Comparison of ENCODE assay signal across 8 mouse cellular contexts in the genomic region with DNA sequence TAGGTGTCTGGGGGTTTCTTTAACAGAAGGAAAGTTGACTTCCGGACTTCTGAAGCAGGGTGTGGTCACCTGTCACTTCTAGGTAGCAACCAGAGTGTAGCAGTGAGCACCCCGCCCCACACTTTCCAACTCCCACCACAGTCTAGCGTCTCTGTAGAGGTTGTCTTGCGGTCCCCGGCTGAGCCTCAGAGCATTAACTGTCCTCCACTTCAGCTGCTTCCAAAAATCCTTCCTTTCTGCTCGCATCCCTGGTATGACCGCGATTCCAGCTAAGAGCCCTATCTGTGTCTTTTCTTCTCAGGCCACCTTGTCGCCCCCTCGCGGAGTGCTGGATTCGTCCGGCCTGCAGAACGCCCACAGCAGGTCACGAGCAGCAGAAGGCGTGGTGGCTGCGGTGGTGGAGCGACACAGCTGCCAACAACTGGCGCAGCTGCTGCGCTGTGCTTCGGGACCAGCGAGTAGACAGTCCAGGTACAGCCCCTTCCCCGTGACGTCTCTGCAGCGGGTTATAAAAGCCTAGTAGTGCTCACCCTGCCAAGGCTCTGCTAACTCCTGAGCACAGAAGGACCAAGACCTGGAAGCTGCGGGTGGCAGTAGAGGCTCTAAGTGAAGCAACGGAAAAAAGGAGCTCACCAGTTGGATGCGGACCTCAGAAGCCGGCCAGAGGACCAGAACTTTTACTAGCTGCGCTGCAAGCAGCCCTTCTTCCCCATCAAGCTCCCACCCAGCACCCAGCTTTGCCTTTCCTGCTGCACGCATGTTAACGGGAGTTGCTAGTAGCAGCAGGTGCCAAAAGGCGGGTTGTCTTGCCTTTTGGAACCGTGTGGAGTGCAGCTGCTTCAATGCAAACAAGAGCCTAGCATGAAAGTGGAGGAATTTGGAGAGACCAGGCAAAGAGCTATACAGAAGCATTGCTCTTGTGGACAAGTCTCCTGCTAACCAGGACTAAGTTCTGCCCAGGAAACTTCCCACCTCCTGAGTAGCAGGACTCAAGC. TPM values are rescaled to one million over a fixed set of nuclear protein-coding genes. Genes with fewer than 3 reads are reported as not detected.
DNase-seq lines count a peak whose midpoint lies in the region; ATAC-seq lines count a peak whose summit lies in the region.

No protein-coding gene starts in this region.

- H3K27me3 ChIP-seq in embryonic facial prominence, embryonic 12.5 days, result peaks cover 54% of the 10 kb centered on the region
- H3K27me3 ChIP-seq in hindbrain, embryonic 13.5 days, result peaks cover 52% of the 10 kb centered on the region

- no peaks in the 10 kb centered on the region for H3K36me3 ChIP-seq in embryonic facial prominence, embryonic 12.5 days
- H3K36me3 ChIP-seq in hindbrain, embryonic 13.5 days, result no peaks in the 10 kb centered on the region

- H3K4me2 ChIP-seq in embryonic facial prominence, embryonic 12.5 days (replicated peaks), result peak overlapping the region; percentile 76
- peak overlapping the region; percentile 81 for H3K4me2 ChIP-seq in hindbrain, embryonic 13.5 days

- H3K4me1 ChIP-seq in embryonic facial prominence, embryonic 12.5 days, result peaks cover 25% of the 10 kb centered on the region
- H3K4me1 ChIP-seq in hindbrain, embryonic 13.5 days (replicated peaks), result peaks cover 30% of the 10 kb centered on the region

- 0 out of 2 replicates have a peak, but pooled peaks cover 2% of the 10 kb centered on the region for H3K9me3 ChIP-seq in embryonic facial prominence, embryonic 12.5 days
- no peaks in the 10 kb centered on the region for H3K9me3 ChIP-seq in hindbrain, embryonic 13.5 days

- H3K27ac ChIP-seq in embryonic facial prominence, embryonic 12.5 days, result no peak overlapping the region
- peak overlapping the region; percentile 49 for H3K27ac ChIP-seq in hindbrain, embryonic 13.5 days

- ATAC-seq in embryonic facial prominence, embryonic 12.5 days (ENCODE audit: insufficient number of reproducible peaks, insufficient read depth, low FRiP score, low TSS enrichment), result peak; percentile 70; the same call in 1 of the 2 replicates
- ATAC-seq in hindbrain, embryonic 13.5 days (ENCODE audit: low FRiP score), result peak; percentile 69

- intact Hi-C loops in gastrocnemius, postnatal 14 days (cut with DNase I; ENCODE audit: low total_unique reads), result no loop called here
- intact Hi-C loops in gastrocnemius, postnatal 36 days (cut with DNase I), result no loop called here

- DNase-seq in gastrocnemius, postnatal 14 days, result peak; percentile 25
- DNase-seq in gastrocnemius, postnatal 36 days, result no peak
- DNase-seq in MN1 (ENCODE audit: low spot score), result peak; percentile 20
- peak; percentile 18 to 30 for DNase-seq in lung, adult 18-20 months
- DNase-seq in retina, embryonic 14.5 days (ENCODE audit: low spot score), result peak; percentile 67
- DNase-seq in spleen, postnatal 36 days (ENCODE audit: low spot score in 2 of 2), result no peak

- H3K4me3 ChIP-seq in embryonic facial prominence, embryonic 12.5 days, result peak overlapping the region; percentile 37
- H3K4me3 ChIP-seq in hindbrain, embryonic 13.5 days, result peak overlapping the region; percentile 43

- peak overlapping the region; percentile 42 for H3K9ac ChIP-seq in embryonic facial prominence, embryonic 12.5 days
- peak overlapping the region; percentile 58 for H3K9ac ChIP-seq in hindbrain, embryonic 13.5 days

- 3% methylated on average over 34 of the region's 34 CpGs for WGBS in embryonic facial prominence, embryonic 12.5 days
- 2% methylated on average over 34 of the region's 34 CpGs for WGBS in hindbrain, embryonic 13.5 days

RNA-seq across cellular contexts. Expression of a gene that starts 0.7 kb away (rescaled TPM):
- total RNA-seq in gastrocnemius, postnatal 14 days (2021), result not detected
- not detected for total RNA-seq in gastrocnemius, postnatal 36 days (2021)
- polyA plus RNA-seq in embryonic facial prominence, embryonic 12.5 days (2016; fragmentation: Nextera tagmentation; extraction: Ambion mirVana), result 0.23 and 0.28 TPM in 2 replicates
- polyA plus RNA-seq in hindbrain, embryonic 13.5 days (2015; fragmentation: Nextera tagmentation; extraction: Ambion mirVana), result 3.1 and 4.1 TPM in 2 replicates

Comparison
In these comparisons a context has a peak if more than half of its experiments do, and no peak if none do; other contexts are left out.
1. DNase-seq: peak in gastrocnemius, postnatal 14 days (single experiment), MN1 (single experiment), lung, adult 18-20 months (2 of 2) and retina, embryonic 14.5 days (single experiment); none in gastrocnemius, postnatal 36 days (0 of 2) and spleen, postnatal 36 days (0 of 2).